In the genomic region with DNA sequence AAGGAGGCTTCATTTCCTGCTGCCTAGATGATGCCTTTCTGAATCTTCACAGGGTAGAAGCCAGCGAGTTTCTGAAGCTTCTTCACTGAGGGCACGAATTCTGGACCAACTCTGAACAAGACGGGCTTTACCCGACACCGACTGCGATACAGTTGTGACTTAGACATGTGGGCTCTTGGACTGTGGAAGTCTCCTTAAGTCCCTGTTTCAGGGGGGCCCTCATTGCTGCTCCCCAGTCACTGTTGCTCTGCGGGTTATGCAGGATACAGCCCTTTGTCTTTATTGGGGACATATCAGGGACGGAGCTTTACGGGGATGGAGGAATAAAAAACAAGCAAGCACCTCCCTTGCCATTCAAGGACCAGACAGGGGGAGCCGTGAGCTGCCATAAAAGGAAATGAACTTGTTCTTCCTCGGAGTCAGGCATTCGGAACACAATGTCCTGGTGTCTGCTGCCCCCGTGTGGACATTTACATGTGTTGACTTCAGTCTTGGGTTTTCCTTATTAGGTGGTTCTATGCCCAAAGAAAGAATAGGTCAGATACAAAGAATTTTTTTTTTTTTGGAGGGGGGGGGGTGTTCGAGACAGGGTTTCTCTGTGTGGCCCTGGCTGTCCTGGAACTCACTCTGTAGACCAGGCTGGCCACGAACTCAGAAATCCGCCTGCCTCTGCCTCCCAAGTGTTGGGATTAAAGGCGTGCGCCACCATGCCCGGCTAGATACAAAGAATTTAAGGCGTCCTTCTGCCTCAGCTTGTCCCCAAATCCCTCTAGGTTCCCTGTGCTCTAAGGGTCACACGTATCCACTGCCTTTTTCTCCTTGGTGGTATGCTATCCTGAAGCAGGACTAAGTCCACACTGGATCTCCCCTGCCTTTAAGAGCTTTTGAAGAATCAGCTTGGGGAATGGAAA, we compare ENCODE assay signal across 8 mouse cellular contexts. TPM values are rescaled to one million over a fixed set of nuclear protein-coding genes. Genes with fewer than 3 reads are reported as not detected.
DNase-seq lines count a peak whose midpoint lies in the region; ATAC-seq lines count a peak whose summit lies in the region.

No protein-coding gene starts in this region.

- peak; percentile 97 for DNase-seq in 3T3-L1 (ENCODE audit: low read depth, low spot score)
- DNase-seq in adrenal gland, postnatal 4 days (ENCODE audit: low spot score in 2 of 2), result peak; percentile 52 to 69
- DNase-seq in embryonic facial prominence, embryonic 14.5 days (ENCODE audit: low spot score), result peak; percentile 96
- peak; percentile 71 to 86 for DNase-seq in heart, adult 9 months (ENCODE audit: low spot score in 2 of 2)
- DNase-seq in monocyte, adult 2 months (ENCODE audit: low read depth in 1 of 2, low spot score in 2 of 2), result peak; percentile 60 to 72
- DNase-seq in spleen, postnatal 36 days (ENCODE audit: low spot score in 2 of 2), result peak; percentile 78 to 87

- H3K9ac ChIP-seq in embryonic facial prominence, embryonic 14.5 days (ENCODE audit: low read depth, low read length), result peak overlapping the region; percentile 66
- H3K9ac ChIP-seq in kidney, embryonic 14.5 days (ENCODE audit: low read depth, low read length), result peak overlapping the region; percentile 23; the same call in 1 of the 2 replicates
- peak overlapping the region; percentile 28; the same call in 1 of the 2 replicates for H3K9ac ChIP-seq in limb, embryonic 15.5 days

- 23% methylated on average over 21 of the region's 21 CpGs for WGBS in embryonic facial prominence, embryonic 14.5 days
- WGBS in kidney, embryonic 14.5 days, result 25% methylated on average over 21 of the region's 21 CpGs
- WGBS in limb, embryonic 15.5 days, result 22% methylated on average over 21 of the region's 21 CpGs

- no peaks in the 10 kb centered on the region for H3K9me3 ChIP-seq in embryonic facial prominence, embryonic 14.5 days (ENCODE audit: control insufficient read depth, low read length)
- H3K9me3 ChIP-seq in kidney, embryonic 14.5 days (ENCODE audit: control insufficient read depth, low read length), result no peaks in the 10 kb centered on the region
- H3K9me3 ChIP-seq in limb, embryonic 15.5 days, result no peaks in the 10 kb centered on the region

- no peaks in the 10 kb centered on the region for H3K4me1 ChIP-seq in embryonic facial prominence, embryonic 14.5 days (ENCODE audit: control insufficient read depth, insufficient read depth, low read length)
- H3K4me1 ChIP-seq in kidney, embryonic 14.5 days (ENCODE audit: control insufficient read depth, insufficient read depth, low read length), result no peaks in the 10 kb centered on the region
- H3K4me1 ChIP-seq in limb, embryonic 15.5 days, result no peaks in the 10 kb centered on the region

- no peaks in the 10 kb centered on the region for H3K36me3 ChIP-seq in embryonic facial prominence, embryonic 14.5 days (ENCODE audit: control insufficient read depth, insufficient read depth, low read length)
- no peaks in the 10 kb centered on the region for H3K36me3 ChIP-seq in kidney, embryonic 14.5 days (ENCODE audit: control insufficient read depth, insufficient read depth, low read length)
- H3K36me3 ChIP-seq in limb, embryonic 15.5 days, result no peaks in the 10 kb centered on the region

- H3K4me3 ChIP-seq in embryonic facial prominence, embryonic 14.5 days (ENCODE audit: low read depth, low read length), result peak overlapping the region; percentile 44
- peak overlapping the region; percentile 32 for H3K4me3 ChIP-seq in kidney, embryonic 14.5 days (ENCODE audit: low read length)
- H3K4me3 ChIP-seq in limb, embryonic 15.5 days, result peak overlapping the region; percentile 40

- H3K27me3 ChIP-seq in embryonic facial prominence, embryonic 14.5 days (replicated peaks; ENCODE audit: control insufficient read depth, insufficient read depth, low read length), result no peaks in the 10 kb centered on the region
- H3K27me3 ChIP-seq in kidney, embryonic 14.5 days (ENCODE audit: control insufficient read depth, insufficient read depth, low read length), result no peaks in the 10 kb centered on the region
- no peaks in the 10 kb centered on the region for H3K27me3 ChIP-seq in limb, embryonic 15.5 days

- H3K4me2 ChIP-seq in embryonic facial prominence, embryonic 14.5 days (ENCODE audit: low read depth, low read length), result peak overlapping the region; percentile 80
- H3K4me2 ChIP-seq in kidney, embryonic 14.5 days (replicated peaks; ENCODE audit: low read depth, low read length), result peak overlapping the region; percentile 54
- peak overlapping the region; percentile 64 for H3K4me2 ChIP-seq in limb, embryonic 15.5 days

- ATAC-seq in embryonic facial prominence, embryonic 14.5 days (ENCODE audit: low read depth), result peak; percentile 87
- peak; percentile 86 for ATAC-seq in kidney, embryonic 14.5 days (ENCODE audit: low FRiP score, low TSS enrichment)
- 0 out of 2 replicates have a peak, but pooled peaks have one; percentile 57 for ATAC-seq in limb, embryonic 15.5 days (ENCODE audit: insufficient number of reproducible peaks, low FRiP score, low TSS enrichment, low read depth)

- H3K27ac ChIP-seq in embryonic facial prominence, embryonic 14.5 days (replicated peaks; ENCODE audit: low read depth, low read length), result no peak overlapping the region
- no peak overlapping the region for H3K27ac ChIP-seq in kidney, embryonic 14.5 days (ENCODE audit: low read depth, low read length)
- no peak overlapping the region for H3K27ac ChIP-seq in limb, embryonic 15.5 days

RNA-seq across cellular contexts. Expression of gene Frrs1, which starts 23.2 kb away (rescaled TPM):
- 10 to 100 TPM; 17.0 to 20.4 TPM for total RNA-seq in adrenal gland, postnatal 4 days (2021)
- 10.0 and 13.0 TPM in 2 replicates for polyA plus RNA-seq in embryonic facial prominence, embryonic 14.5 days (2014; fragmentation: Nextera tagmentation; extraction: Ambion mirVana)
- polyA plus RNA-seq in kidney, embryonic 14.5 days (2014; fragmentation: Nextera tagmentation; extraction: Ambion mirVana), result 20.2 and 21.2 TPM in 2 replicates
- 12.6 and 15.6 TPM in 2 replicates for polyA plus RNA-seq in limb, embryonic 15.5 days (2015; fragmentation: Nextera tagmentation; extraction: Ambion mirVana)

RNA-seq across cellular contexts. Expression of gene Agl, which starts 28.1 kb away (rescaled TPM):
- total RNA-seq in adrenal gland, postnatal 4 days (2021), result 10 to 100 TPM; 38.6 to 42.9 TPM
- 35.5 and 48.7 TPM in 2 replicates for polyA plus RNA-seq in embryonic facial prominence, embryonic 14.5 days (2014; fragmentation: Nextera tagmentation; extraction: Ambion mirVana)
- 13.0 and 22.2 TPM in 2 replicates for polyA plus RNA-seq in kidney, embryonic 14.5 days (2014; fragmentation: Nextera tagmentation; extraction: Ambion mirVana)
- polyA plus RNA-seq in limb, embryonic 15.5 days (2015; fragmentation: Nextera tagmentation; extraction: Ambion mirVana), result 24.0 and 37.2 TPM in 2 replicates
